Mouse (Mus musculus) frontal cortex, postnatal 36 days (tissue): ENCODE data around the gene Fbxl12.

Source experiments
- DNase-seq, 2 experiments: peaks; one replicate each; pipeline ENCODE4 v3.0.0; 2022; ENCODE audit warnings: low spot score in 2 of 2

Fbxl12 gene

GRCm38 (mm10) chr9:20571060-20571459, 73.5 kb downstream of the Fbxl12 start:
- DNase-seq: no peak
